Mouse (Mus musculus): ENCODE data around the gene Bag5. TPM values are rescaled to one million over a fixed set of nuclear protein-coding genes. Genes with fewer than 3 reads are reported as not detected.

Bag5 gene
- polyA plus RNA-seq, 1 experiment, result 7.7 TPM

DNA sequence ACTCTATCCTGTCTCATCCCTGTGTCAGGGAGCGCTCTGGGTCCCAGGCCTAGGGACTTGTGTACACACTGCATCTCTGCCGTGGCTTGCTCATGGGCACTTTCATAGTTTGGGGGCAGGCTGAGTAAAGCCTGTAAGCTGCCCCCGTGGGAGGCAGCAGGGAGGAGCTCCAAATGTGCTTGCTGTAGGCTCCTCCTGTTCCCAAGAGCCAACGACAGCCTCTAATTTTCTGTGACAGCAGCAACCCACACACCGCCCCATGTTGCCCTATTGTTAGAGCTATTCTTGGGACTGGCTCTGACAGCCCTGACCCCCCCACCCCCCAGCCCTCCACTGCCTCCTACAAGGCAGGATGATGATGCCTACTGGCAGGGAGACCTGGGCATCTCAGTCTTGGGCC is 31.1 kb downstream of the Bag5 start:
- TF ChIP-seq POLR2A (IDR thresholded peaks at IDR 0.05; ENCODE audit: borderline replicate concordance, control insufficient read depth, low read depth, low read length), result no peak
- no peak for TF ChIP-seq CTCF (IDR thresholded peaks at IDR 0.05; ENCODE audit: control insufficient read depth, insufficient read depth, low read length)
- Histone ChIP-seq H3K4me1 (ENCODE audit: control insufficient read depth, insufficient read depth, low read length) (peaks cover 4% of the 10 kb centered on the region), H3K4me3 (replicated peaks; ENCODE audit: control insufficient read depth, low read depth, low read length) (no peak overlapping the region), H3K27ac (ENCODE audit: control insufficient read depth, insufficient read depth, low read depth, low read length, poor library complexity) (no peak overlapping the region)
- 85% methylated on average over 5 of the region's 5 CpGs for WGBS

- H3K4me3 ChIP-seq (replicated peaks; ENCODE audit: control insufficient read depth, low read depth, low read length), result no peak overlapping the region
- no peak overlapping the region for H3K27ac ChIP-seq (ENCODE audit: control insufficient read depth, insufficient read depth, low read depth, low read length, poor library complexity)
- 84% methylated on average over 8 of the region's 8 CpGs for WGBS
- H3K4me1 ChIP-seq (ENCODE audit: control insufficient read depth, insufficient read depth, low read length), result peaks cover 4% of the 10 kb centered on the region
- TF ChIP-seq POLR2A (IDR thresholded peaks at IDR 0.05; ENCODE audit: borderline replicate concordance, control insufficient read depth, low read depth, low read length) (no peak), CTCF (IDR thresholded peaks at IDR 0.05; ENCODE audit: control insufficient read depth, insufficient read depth, low read length) (no peak)
Observed at GRCm38 (mm10) chr12:111681305-111681704, 31.8 kb downstream of the Bag5 start.

DNA sequence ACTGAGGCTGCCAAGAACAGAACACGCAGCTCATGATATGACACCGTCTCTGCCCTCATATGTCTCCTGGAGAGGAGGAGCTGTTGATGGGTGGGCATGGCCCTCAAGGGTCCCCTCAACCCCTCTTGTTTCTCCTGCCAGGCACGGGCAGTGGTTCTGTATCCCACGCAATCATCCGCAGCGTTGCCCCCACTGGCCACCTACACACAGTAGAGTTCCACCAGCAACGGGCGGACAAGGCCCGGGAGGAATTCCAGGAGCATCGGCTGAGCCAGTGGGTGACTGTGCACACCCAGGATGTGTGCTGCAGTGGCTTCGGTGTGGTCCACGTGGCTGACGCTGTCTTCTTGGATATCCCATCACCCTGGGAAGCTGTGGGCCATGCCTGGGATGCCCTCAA is 32.4 kb downstream of the Bag5 start:
- Histone ChIP-seq H3K27ac (ENCODE audit: control insufficient read depth, insufficient read depth, low read depth, low read length, poor library complexity) (no peak overlapping the region), H3K4me1 (ENCODE audit: control insufficient read depth, insufficient read depth, low read length) (peaks cover 4% of the 10 kb centered on the region), H3K4me3 (replicated peaks; ENCODE audit: control insufficient read depth, low read depth, low read length) (no peak overlapping the region)
- 88% methylated on average over 13 of the region's 13 CpGs for WGBS
- TF ChIP-seq CTCF (IDR thresholded peaks at IDR 0.05; ENCODE audit: control insufficient read depth, insufficient read depth, low read length) (no peak), POLR2A (IDR thresholded peaks at IDR 0.05; ENCODE audit: borderline replicate concordance, control insufficient read depth, low read depth, low read length) (no peak)

GRCm38 (mm10) chr12:111678997-111679396 is 34.1 kb downstream of the Bag5 start:
- peak overlapping the region; percentile 82 for H3K4me3 ChIP-seq (replicated peaks; ENCODE audit: control insufficient read depth, low read depth, low read length)
- TF ChIP-seq POLR2A (IDR thresholded peaks at IDR 0.05; ENCODE audit: borderline replicate concordance, control insufficient read depth, low read depth, low read length) (no peak), CTCF (IDR thresholded peaks at IDR 0.05; ENCODE audit: control insufficient read depth, insufficient read depth, low read length) (no peak)
- 48% methylated on average over 7 of the region's 7 CpGs for WGBS
- peaks cover 4% of the 10 kb centered on the region for H3K4me1 ChIP-seq (ENCODE audit: control insufficient read depth, insufficient read depth, low read length)
- H3K27ac ChIP-seq (ENCODE audit: control insufficient read depth, insufficient read depth, low read depth, low read length, poor library complexity), result no peak overlapping the region

GRCm38 (mm10) chr12:111678670-111678933 is 34.5 kb downstream of the Bag5 start:
- TF ChIP-seq CTCF (IDR thresholded peaks at IDR 0.05; ENCODE audit: control insufficient read depth, insufficient read depth, low read length), result no peak
- no peak for TF ChIP-seq POLR2A (IDR thresholded peaks at IDR 0.05; ENCODE audit: borderline replicate concordance, control insufficient read depth, low read depth, low read length)
- peak overlapping the region; percentile 82 for H3K4me3 ChIP-seq (replicated peaks; ENCODE audit: control insufficient read depth, low read depth, low read length)
- 6% methylated on average over 13 of the region's 13 CpGs for WGBS
- H3K4me1 ChIP-seq (ENCODE audit: control insufficient read depth, insufficient read depth, low read length), result peaks cover 4% of the 10 kb centered on the region
- H3K27ac ChIP-seq (ENCODE audit: control insufficient read depth, insufficient read depth, low read depth, low read length, poor library complexity), result no peak overlapping the region

DNA sequence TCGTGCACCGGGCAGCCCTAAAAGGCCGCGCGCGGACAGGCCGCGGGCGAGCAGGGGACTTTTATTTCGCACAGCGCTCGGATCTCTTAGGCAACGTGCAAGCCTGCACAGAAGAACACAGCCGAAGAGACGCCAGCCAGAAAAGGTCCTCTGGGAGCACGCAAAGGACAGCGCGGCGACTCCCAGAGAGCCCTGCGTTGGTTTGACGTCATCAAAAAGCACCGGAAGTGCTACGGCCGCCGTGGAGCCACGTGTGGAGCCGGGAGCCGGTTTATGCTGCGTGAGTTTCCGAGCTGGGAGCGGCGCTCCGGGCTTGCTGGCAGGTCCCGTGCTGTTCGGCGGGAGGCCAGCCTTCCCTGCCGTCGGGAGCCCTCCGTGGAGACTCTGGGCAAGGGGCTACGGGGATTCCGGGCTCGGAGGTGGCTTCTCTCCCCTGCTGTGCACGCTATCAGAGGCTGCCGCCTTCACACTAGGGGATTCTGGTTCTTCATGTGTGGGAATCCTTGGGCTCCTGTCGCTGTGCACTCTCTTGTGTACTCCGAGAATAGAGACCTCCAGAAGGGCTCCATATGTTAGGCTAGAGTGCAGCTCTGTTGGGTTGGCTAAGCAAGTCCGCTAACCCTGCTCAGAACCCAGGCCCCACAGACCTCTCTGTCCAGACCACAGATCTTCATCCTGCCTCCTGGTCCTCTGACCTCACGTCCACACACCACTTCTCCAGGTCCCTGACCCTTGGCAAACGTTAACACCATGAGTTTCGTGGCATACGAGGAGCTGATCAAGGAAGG is 35.0 kb downstream of the Bag5 start, which contains the start of gene Trmt61a:
TSS of gene Trmt61a (plus strand) at position 224 of the 788 bp plus-strand sequence.
- Histone ChIP-seq H3K4me1 (ENCODE audit: control insufficient read depth, insufficient read depth, low read length) (peaks cover 4% of the 10 kb centered on the region), H3K4me3 (replicated peaks; ENCODE audit: control insufficient read depth, low read depth, low read length) (peak within 1 kb of the TSS; percentile 82), H3K27ac (ENCODE audit: control insufficient read depth, insufficient read depth, low read depth, low read length, poor library complexity) (peak within 1 kb of the TSS; percentile 47)
- peak; percentile 71; the same call in 1 of the 2 replicates for TF ChIP-seq POLR2A (IDR thresholded peaks at IDR 0.05; ENCODE audit: borderline replicate concordance, control insufficient read depth, low read depth, low read length)
- no peak for TF ChIP-seq CTCF (IDR thresholded peaks at IDR 0.05; ENCODE audit: control insufficient read depth, insufficient read depth, low read length)
- WGBS, result under 1% methylated on average over 51 of the region's 51 CpGs

GRCm38 (mm10) chr12:111677421-111677820 is 35.6 kb downstream of the Bag5 start:
- Histone ChIP-seq H3K4me3 (replicated peaks; ENCODE audit: control insufficient read depth, low read depth, low read length) (peak overlapping the region; percentile 82), H3K27ac (ENCODE audit: control insufficient read depth, insufficient read depth, low read depth, low read length, poor library complexity) (peak overlapping the region; percentile 47), H3K4me1 (ENCODE audit: control insufficient read depth, insufficient read depth, low read length) (peaks cover 4% of the 10 kb centered on the region)
- WGBS, result 20% methylated on average over 5 of the region's 5 CpGs
- TF ChIP-seq POLR2A (IDR thresholded peaks at IDR 0.05; ENCODE audit: borderline replicate concordance, control insufficient read depth, low read depth, low read length) (no peak), CTCF (IDR thresholded peaks at IDR 0.05; ENCODE audit: control insufficient read depth, insufficient read depth, low read length) (no peak)

DNA sequence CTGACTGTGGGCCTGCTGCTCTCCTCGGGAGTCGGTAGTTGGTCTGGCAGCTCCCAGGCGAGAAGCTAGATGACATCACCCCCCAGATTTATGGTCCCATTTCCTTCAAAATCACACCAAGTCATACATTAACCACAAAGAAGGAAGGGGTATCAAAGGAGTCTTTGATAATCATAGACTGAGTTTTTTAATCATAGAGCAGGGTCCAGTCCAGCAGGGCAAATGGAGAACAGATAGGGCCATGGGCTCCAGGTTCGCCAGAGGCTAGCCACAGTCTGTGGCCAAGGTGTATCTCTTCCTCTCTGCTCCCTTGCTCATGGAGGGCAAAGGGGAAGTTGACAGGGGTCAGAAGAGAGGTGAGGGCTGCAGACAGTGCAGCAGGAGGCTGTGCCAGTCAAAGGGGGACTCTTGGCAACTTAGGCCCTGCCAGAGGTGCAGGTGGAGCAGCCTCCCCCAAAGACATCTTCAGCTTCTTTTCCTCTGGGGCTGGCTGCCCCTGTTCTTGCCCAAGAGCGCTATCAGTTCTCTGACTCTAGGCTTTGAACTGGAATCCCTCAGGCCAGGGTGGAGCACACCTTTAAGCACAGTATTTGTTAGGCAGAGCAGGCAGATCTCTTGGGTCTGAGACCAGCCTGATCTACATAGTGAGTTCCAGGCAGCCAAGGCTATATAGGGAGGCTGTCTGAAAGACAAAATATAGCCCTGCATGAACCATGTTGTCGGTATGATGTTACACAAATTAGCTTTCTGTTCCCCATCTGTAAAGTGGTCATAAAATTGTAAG is 37.1 kb downstream of the Bag5 start:
- no peak for TF ChIP-seq CTCF (IDR thresholded peaks at IDR 0.05; ENCODE audit: control insufficient read depth, insufficient read depth, low read length)
- no peak for TF ChIP-seq POLR2A (IDR thresholded peaks at IDR 0.05; ENCODE audit: borderline replicate concordance, control insufficient read depth, low read depth, low read length)
- Histone ChIP-seq H3K4me3 (replicated peaks; ENCODE audit: control insufficient read depth, low read depth, low read length) (no peak overlapping the region), H3K27ac (ENCODE audit: control insufficient read depth, insufficient read depth, low read depth, low read length, poor library complexity) (no peak overlapping the region), H3K4me1 (ENCODE audit: control insufficient read depth, insufficient read depth, low read length) (peaks cover 4% of the 10 kb centered on the region)
- WGBS, result 48% methylated on average over 6 of the region's 6 CpGs
